Mouse (Mus musculus) embryo, embryonic 11 days (tissue): Measurements from ENCODE around the gene Nt5c2.

ENCODE experiments used
- DNase-seq: peaks from one replicate; pipeline ENCODE4 v3.0.0-alpha.2; 2015

Gene Nt5c2

GRCm38 (mm10) chr19:46875790-46876189 lies 139.2 kb downstream of the Nt5c2 start:
- peak; percentile 84 for DNase-seq

DNA sequence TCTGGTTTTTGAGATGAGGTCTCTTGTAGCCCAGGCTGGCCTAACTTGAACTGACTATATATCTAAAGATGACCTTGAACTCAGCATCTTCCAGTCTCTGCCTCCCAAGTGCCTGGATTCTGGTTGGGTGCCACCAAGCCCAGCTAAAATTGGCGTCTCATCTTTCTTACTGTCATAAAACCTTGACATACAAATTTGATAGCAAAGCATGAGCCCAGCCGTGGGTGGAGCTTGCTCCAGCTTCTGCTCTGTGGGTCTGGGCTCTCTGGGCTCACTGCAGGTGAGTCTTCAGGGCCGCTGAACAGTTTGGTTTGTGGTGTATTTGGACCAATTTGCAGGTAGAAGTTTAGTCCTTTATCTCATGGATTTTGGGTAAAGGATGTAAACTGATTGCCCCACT lies 141.0 kb downstream of the Nt5c2 start:
- DNase-seq: no peak

DNA sequence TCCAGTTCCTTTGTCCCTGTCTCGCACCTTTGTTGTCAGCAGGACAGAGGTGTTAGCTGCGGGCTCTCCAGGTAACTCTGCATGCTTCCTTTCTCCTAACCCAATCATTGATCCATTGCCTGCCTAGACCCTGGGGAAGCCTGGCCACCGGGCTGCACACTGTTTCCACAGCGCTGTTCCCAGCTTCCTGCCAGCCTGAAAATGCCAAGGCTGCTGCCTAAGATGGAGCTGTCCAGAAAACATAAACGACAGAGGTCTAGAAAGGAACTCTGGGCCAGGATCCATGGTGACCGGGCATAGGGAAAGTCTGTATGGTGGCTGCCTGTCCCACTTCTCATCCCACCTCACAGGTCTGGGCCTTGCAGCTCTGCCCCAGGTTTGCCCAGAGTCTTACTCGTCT lies 143.3 kb downstream of the Nt5c2 start:
- no peak for DNase-seq

DNA sequence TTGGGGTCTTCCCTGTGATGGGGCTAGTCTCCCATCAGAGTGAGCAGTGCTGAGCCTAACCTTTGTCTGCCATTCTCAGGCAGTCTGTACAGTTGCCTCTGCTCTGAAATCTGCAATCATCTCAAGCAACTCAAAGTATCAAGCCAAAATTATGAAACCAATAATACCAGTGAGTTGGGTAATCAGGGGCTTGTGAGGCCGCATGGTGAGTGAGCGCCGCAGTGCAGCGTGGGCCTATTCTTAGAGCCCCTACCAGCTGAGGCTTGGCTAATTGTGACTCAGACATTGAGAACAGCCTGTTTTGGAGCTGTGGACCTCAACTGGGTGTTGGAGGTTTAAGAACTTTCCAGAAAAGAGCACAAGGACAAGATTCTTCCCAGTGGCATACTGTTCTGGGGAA lies 143.9 kb downstream of the Nt5c2 start:
- no peak for DNase-seq

DNA sequence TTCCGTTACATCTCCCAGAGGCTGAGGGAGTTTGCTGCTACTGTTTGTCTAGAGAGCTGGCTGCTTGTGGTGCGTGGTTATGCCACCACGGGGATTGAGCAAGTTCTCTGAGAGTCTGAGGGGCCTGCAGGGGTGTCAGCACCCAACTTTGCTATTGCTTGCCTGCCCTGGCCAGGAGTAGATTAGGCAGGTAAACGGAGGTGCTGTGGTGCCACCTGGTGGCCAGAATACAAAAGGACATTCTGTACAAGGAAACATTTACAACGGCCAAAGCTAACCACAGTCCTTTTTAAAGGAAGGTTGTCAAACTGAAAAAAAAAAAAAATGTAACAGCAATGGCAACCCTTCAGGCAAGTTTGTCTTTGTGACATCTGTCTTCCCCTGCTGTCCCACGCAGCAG lies 145.4 kb downstream of the Nt5c2 start:
- peak; percentile 81 for DNase-seq

DNA sequence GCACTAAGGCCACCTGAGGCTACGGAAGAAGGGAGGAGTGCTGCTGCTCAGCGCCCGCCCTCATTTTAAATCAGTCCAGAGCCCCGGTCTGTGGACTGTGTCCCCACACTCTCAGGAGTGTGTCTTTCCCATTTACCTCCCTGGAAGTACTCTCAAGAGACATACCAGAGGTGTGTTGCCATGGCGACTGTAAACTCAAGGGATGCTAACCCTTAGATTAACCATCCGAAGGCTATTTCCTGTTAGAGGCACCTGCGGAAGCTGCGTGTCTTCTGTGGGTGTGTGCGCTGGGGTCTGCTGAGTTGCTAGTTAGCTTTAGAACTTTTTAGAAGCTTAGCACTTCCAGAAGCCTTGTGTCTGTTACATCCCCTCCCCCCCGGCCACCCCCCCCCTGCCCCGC lies 145.9 kb downstream of the Nt5c2 start:
- DNase-seq: no peak

DNA sequence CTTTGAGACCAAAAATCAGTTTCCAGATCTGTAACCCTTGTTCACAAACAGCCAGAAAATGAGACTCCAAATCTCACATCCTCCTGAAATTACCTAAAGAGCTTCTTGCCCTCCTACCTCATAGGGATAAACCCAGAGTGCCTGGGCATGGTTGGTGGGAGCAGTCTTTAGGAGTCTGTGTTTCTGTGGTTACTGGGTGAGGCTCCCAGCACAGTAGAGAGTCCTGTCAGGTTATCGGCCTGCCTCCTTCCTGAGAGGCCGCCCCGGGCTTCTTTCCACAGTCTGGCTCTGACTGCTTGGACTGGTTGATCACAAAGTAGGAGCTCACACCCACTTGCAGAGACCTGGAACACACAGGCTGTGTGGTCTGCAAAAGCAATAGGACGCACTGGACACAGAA lies 149.6 kb downstream of the Nt5c2 start:
- DNase-seq: no peak

GRCm38 (mm10) chr19:46864731-46865331 lies 150.1 kb downstream of the Nt5c2 start:
- no peak for DNase-seq

DNA sequence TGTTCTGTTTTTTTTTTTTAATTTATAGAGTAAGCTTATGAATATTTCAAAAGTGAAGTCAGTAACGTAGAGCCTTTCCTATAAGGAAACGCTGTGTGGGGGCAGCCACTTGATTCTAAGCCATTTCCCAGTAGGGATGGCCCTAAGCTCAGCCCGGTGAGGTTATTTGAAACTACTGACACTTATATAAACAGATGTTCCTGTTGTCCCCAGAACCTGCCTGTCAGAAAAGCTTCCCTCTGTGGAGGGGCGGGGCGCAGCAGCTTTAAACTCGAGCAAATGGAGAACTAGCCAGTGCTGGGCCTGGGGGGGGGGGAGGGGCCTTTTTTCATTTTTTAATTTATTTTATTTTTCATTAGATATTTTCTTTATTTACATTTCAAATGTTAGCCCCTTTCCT lies 150.9 kb downstream of the Nt5c2 start:
- no peak for DNase-seq

GRCm38 (mm10) chr19:46863236-46863927 lies 151.6 kb downstream of the Nt5c2 start:
- DNase-seq: no peak

GRCm38 (mm10) chr19:46862556-46862955 lies 152.4 kb downstream of the Nt5c2 start:
- DNase-seq: no peak

GRCm38 (mm10) chr19:46858200-46858599 lies 156.8 kb downstream of the Nt5c2 start:
- no peak for DNase-seq

DNA sequence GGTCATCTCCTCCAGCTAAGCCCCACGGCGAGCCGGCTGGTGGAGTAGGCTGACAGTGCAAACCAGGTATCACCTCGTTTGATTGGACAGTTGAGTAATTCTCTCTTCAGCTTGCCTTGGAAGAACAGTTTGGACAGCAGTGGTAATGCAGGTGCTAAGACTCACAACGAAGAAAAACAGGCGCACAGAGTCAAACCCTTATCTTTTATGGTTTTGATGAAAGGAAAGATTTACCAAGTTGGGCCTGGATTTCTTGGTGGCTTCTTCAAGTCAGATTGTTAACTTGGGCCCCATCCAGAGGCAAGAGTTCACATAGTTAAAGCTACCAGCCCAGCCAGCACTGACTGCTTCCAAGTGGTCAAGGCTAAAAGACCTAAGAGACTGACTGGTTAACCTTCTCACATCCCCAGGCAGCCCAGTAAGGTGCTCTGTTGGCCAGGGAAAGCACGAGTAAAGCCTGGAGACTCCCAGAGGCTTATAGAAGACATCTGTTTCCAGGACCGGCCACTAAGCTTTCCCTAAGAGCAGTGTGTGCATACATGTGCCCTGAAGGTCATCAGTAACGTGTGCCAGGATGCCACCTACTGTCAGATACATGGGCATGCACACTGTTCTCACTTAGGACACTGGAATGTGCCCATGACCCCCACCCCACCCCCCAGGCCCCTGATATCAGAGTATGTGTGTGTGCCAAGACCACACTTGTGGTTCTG lies 157.5 kb downstream of the Nt5c2 start:
- DNase-seq: peak; percentile 35

DNA sequence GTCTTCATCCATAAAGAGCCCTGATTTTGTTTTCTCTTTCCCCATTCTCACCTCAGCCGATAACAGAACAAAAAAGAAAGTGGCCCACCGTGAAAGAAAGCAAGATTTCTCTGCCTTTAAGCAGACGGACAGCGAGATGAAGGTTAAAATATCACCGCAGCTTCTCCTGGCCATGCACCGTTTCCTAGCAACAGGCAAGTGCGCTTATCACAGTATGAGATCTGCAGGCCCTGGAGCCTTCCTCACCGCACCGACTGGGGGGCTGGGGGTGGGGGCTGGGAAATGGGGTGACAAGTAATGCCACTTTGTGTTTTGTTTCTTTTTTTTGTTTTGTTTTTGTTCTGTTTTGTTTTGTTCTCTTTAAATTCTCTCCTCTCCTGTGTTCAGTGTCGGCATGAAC lies 158.2 kb downstream of the Nt5c2 start:
- DNase-seq: no peak

DNA sequence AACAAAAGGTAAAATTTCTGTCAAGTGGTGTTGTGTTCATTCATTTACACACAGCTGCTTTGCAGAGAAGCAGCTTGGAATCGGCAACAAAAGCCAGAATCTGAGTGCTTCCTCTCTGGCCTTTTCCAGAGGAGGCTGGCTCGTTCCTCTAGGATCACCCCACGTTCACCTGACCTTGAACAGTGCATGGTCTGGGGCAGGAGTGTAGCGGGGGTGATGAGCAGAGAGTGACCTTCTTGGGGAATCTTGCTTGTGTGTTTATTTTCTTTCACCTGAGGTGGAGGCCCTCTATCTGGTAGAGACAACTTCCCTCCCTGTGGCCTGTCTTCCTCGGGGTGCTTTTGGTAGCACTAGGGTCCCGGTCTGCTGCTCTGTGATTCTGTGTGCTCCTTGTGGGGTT lies 158.7 kb downstream of the Nt5c2 start:
- no peak for DNase-seq

DNA sequence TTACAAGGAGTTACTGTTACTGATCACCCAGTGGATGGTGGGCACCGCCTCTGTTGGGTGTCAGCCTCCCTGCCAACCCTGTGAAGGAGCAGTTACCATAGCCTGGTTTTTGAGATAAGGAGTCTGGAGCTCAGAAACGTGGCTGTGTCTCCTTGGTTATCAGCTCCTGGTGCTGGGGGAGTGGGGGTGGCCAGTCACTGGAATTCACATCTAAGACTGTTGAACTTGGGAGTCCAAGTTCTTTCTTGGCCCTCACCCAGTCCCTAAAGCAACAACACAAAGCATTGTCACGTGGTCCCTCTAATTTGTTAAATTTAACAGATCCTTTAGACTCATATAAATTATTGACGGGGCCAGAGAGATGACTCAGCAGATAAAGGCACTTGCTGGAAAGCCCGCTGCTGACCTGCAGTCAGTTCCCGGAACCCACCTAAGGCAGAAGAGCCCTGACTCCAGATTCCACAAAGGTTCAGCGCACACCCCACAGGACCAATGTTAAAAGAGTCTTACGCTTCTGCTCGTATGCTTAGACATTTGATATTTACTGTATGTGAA lies 165.4 kb downstream of the Nt5c2 start:
- no peak for DNase-seq

DNA sequence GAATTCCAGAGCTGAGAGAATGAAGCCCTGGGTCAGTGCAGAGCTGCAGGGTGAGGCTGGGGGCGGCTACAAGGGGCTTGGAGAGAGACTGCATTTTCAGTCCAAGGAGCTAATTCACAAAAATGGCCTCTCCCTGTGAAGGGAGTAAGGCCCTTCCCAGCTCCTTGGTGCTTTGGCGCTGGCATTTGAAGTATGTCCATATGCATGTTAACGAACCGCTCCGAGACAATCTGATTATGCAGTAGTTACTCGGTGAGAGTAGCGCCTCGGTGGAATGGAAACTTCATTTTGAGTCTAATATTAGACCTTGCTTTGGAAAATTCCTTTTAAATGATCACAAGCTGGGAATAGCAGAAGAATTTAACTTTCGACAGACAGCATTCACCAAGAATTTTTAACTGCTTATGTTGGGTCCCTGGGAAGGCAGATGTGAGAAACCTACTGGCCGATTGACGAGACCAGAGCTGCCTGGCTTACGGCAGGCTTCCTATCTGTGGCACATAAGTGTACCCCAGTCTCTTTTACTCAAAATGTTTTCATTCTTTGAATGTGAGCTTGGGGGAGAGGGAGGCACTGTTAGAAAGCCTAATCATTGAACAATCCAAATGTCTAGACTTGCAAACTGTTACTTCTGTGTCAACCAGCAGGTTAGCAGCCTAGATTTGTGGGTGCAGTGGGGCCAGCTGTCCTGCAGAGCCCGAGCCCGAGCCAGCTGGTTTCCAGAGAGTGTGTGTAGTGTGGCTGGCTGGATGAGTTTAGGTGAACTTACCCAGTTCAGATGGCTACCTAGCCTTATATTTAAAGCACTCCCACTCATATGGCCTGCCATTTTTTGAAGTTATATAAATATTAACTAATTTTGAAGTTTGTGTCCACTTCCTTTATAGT lies 166.3 kb downstream of the Nt5c2 start:
- no peak for DNase-seq

- DNase-seq: no peak
Measured at GRCm38 (mm10) chr19:46846459-46846858, 168.5 kb downstream of the Nt5c2 start.

- no peak for DNase-seq
Measured at GRCm38 (mm10) chr19:46846056-46846455, 168.9 kb downstream of the Nt5c2 start.

GRCm38 (mm10) chr19:46843030-46843429 lies 171.9 kb downstream of the Nt5c2 start:
- no peak for DNase-seq

DNA sequence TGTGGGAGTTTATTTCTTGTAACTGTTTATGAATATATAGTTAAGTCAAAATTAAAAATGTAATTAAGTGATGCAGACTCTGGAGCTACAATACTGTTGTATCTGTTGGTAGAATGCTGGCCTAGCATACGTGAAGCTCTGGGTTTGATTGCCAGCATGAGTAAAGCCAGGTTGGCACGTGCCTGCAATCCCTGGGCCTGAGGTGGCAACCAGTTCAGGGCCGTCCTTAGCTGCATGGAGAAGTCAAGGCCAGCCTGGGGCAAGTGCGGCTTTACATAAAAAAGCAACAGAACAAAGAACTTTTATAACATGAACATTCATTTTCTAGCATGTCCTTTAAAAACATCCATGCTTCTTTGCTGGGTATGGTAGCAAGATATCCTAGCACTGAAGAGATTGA lies 173.9 kb downstream of the Nt5c2 start:
- no peak for DNase-seq

- no peak for DNase-seq
Measured at GRCm38 (mm10) chr19:46837290-46838079, 177.5 kb downstream of the Nt5c2 start.
